Mouse (Mus musculus) ovary, adult 18-20 months (tissue): ENCODE measurements around the gene Ssxb8.
"Not testable (repeated sequence)": the region's sequence is repeated elsewhere in the genome, so short reads cannot be mapped to it uniquely, and the experiment has no call there.

ENCODE experiments used
- DNase-seq: peaks from one replicate; pipeline ENCODE4 v3.0.0; 2022; ENCODE audit warnings: low spot score, mixed read lengths

The Ssxb8 gene

GRCm38 (mm10) chrX:8690744-8691143 is at the start of gene Ssxb8:
Gene Ssxb8, minus strand, starts transcription at chrX:8690844.
- DNase-seq = not testable (repeated sequence)

- no peak for DNase-seq
Observed at GRCm38 (mm10) chrX:8732907-8733306, 42.3 kb upstream of the Ssxb8 start.

GRCm38 (mm10) chrX:8663085-8663484 is 27.6 kb downstream of the Ssxb8 start:
- no peak for DNase-seq
